Mouse (Mus musculus) skeletal muscle tissue, postnatal 0 days (tissue): Measurements from ENCODE around the gene Car12. TPM values are rescaled to one million over a fixed set of nuclear protein-coding genes. Genes with fewer than 3 reads are reported as not detected.

Source experiments
- polyA plus RNA-seq: library from polyadenylated mRNA; unstranded; fragments of >200 nt; fragmentation: Nextera tagmentation; extraction: Ambion mirVana; gene quantifications from 2 replicates; pipeline ENCODE4 v1.2.1, GENCODE M21; 2015

Gene Car12
- polyA plus RNA-seq, result 0.05 and 0.54 TPM in 2 replicates

GRCm38 (mm10) chr9:66713135-66714021 is at the start of gene Car12:
Car12 (plus strand) TSS chr9:66713686.

GRCm38 (mm10) chr9:66795464-66796324 is 82.2 kb downstream of the Car12 start, which contains the start of gene Aph1b:
Aph1b (minus strand) TSS chr9:66795490.

GRCm38 (mm10) chr9:66796739-66797138 is 83.3 kb downstream of the Car12 start, which contains the start of gene Gm10647:
Gm10647 (plus strand) TSS chr9:66797039.

Other genes with a start within 250 kb of the Car12 start
- 50.7 and 59.9 TPM in 2 replicates for gene Fbxl22, start 199.1 kb upstream of the Car12 start, polyA plus RNA-seq
- 14.0 and 15.0 TPM in 2 replicates for gene Usp3, start 120.5 kb upstream of the Car12 start, polyA plus RNA-seq
- gene Aph1b, start 81.8 kb downstream of the Car12 start, polyA plus RNA-seq, result 2.5 and 2.9 TPM in 2 replicates
- 0.09 and 0.24 TPM in 2 replicates for gene Gm10647, start 83.4 kb downstream of the Car12 start, polyA plus RNA-seq
- 1.5 and 2.1 TPM in 2 replicates for gene Aph1c, start 121.0 kb downstream of the Car12 start, polyA plus RNA-seq
- gene Rab8b, start 206.0 kb downstream of the Car12 start, polyA plus RNA-seq, result 10.9 and 11.2 TPM in 2 replicates
- gene Rps27l, start 232.4 kb downstream of the Car12 start, polyA plus RNA-seq, result 477 and 567 TPM in 2 replicates